Mouse (Mus musculus): ENCODE results near the gene Plppr4.

Gene Plppr4

GRCm38 (mm10) chr3:117360528-117360927 is at the start of gene Plppr4:
Gene Plppr4 (minus strand): TSS chr3:117360876.
- no peak for DNase-seq (ENCODE audit: low read depth, low spot score)

- DNase-seq (ENCODE audit: low read depth, low spot score) = no peak
Measured at GRCm38 (mm10) chr3:117405821-117406220, 45.1 kb upstream of the Plppr4 start.

- DNase-seq (ENCODE audit: low read depth, low spot score) = no peak
Measured at GRCm38 (mm10) chr3:117403740-117404139, 43.1 kb upstream of the Plppr4 start.

GRCm38 (mm10) chr3:117366041-117366440 is 5.4 kb upstream of the Plppr4 start:
- DNase-seq (ENCODE audit: low read depth, low spot score) = no peak

- no peak for DNase-seq (ENCODE audit: low read depth, low spot score)
Measured at GRCm38 (mm10) chr3:117359686-117360521, 772 bp downstream of the Plppr4 start.

- DNase-seq (ENCODE audit: low read depth, low spot score) = no peak
Measured at GRCm38 (mm10) chr3:117358981-117359628, 1.6 kb downstream of the Plppr4 start.

- DNase-seq (ENCODE audit: low read depth, low spot score) = peak; percentile 19
Measured at GRCm38 (mm10) chr3:117357367-117357766, 3.3 kb downstream of the Plppr4 start.

GRCm38 (mm10) chr3:117353940-117354339 is 6.7 kb downstream of the Plppr4 start:
- DNase-seq (ENCODE audit: low read depth, low spot score) = no peak

- DNase-seq (ENCODE audit: low read depth, low spot score) = no peak
Measured at GRCm38 (mm10) chr3:117346351-117346750, 14.3 kb downstream of the Plppr4 start.

- DNase-seq (ENCODE audit: low read depth, low spot score) = no peak
Measured at GRCm38 (mm10) chr3:117331502-117331901, 29.2 kb downstream of the Plppr4 start.

- peak; percentile 31 for DNase-seq (ENCODE audit: low read depth, low spot score)
Measured at GRCm38 (mm10) chr3:117329485-117329884, 31.2 kb downstream of the Plppr4 start.

- no peak for DNase-seq (ENCODE audit: low read depth, low spot score)
Measured at GRCm38 (mm10) chr3:117326551-117326950, 34.1 kb downstream of the Plppr4 start.

- no peak for DNase-seq (ENCODE audit: low read depth, low spot score)
Measured at GRCm38 (mm10) chr3:117319671-117320070, 41.0 kb downstream of the Plppr4 start.

GRCm38 (mm10) chr3:117313339-117313738 is 47.3 kb downstream of the Plppr4 start:
- no peak for DNase-seq (ENCODE audit: low read depth, low spot score)

GRCm38 (mm10) chr3:117312097-117312496 is 48.6 kb downstream of the Plppr4 start:
- no peak for DNase-seq (ENCODE audit: low read depth, low spot score)

- no peak for DNase-seq (ENCODE audit: low read depth, low spot score)
Measured at GRCm38 (mm10) chr3:117310801-117311368, 49.8 kb downstream of the Plppr4 start.

- no peak for DNase-seq (ENCODE audit: low read depth, low spot score)
Measured at GRCm38 (mm10) chr3:117309580-117309910, 51.1 kb downstream of the Plppr4 start.

GRCm38 (mm10) chr3:117308895-117309579 is 51.6 kb downstream of the Plppr4 start:
- no peak for DNase-seq (ENCODE audit: low read depth, low spot score)

GRCm38 (mm10) chr3:117307555-117307954 is 53.1 kb downstream of the Plppr4 start:
- DNase-seq (ENCODE audit: low read depth, low spot score) = no peak

GRCm38 (mm10) chr3:117304037-117304436 is 56.6 kb downstream of the Plppr4 start:
- no peak for DNase-seq (ENCODE audit: low read depth, low spot score)

- no peak for DNase-seq (ENCODE audit: low read depth, low spot score)
Measured at GRCm38 (mm10) chr3:117300735-117301271, 59.9 kb downstream of the Plppr4 start.

- no peak for DNase-seq (ENCODE audit: low read depth, low spot score)
Measured at GRCm38 (mm10) chr3:117297735-117298134, 62.9 kb downstream of the Plppr4 start.
